Mouse (Mus musculus) testis, adult 2 months (tissue): Measurements from ENCODE around the gene Irgm2.

Experiments
- CTCF ChIP-seq: fragments of 200-500 bp; IDR thresholded peaks from 2 replicates; pipeline ENCODE4 v1.5.1; 2012; ENCODE audit warnings: low read depth, mild to moderate bottlenecking, inconsistent platforms, low read length, moderate library complexity; ENCODE audit not compliant: control insufficient read depth, insufficient read depth, insufficient replicate concordance
- POLR2A ChIP-seq: fragments of 200-500 bp; IDR thresholded peaks from 2 replicates; pipeline ENCODE4 v1.6.1; 2012; ENCODE audit warnings: low read depth, mild to moderate bottlenecking, inconsistent platforms, low read length, moderate library complexity; ENCODE audit not compliant: control insufficient read depth

GRCm38 (mm10) chr11:58214391-58215048, 15.1 kb downstream of the Irgm2 start:
- TF ChIP-seq CTCF = no peak
- TF ChIP-seq POLR2A = no peak
